Mouse (Mus musculus): Measurements from ENCODE around the gene Prdm10. TPM values are rescaled to one million over a fixed set of nuclear protein-coding genes. Genes with fewer than 3 reads are reported as not detected.
A peak's percentile ranks its signal among the peaks of the same experiment; 100 is the strongest.

The Prdm10 gene
- total and polyA plus RNA-seq, 2 experiments from 2014 or later = 5.1 to 16.0 TPM

- Histone ChIP-seq H3K4me2 (ENCODE audit: low read depth) (no peak overlapping the region), H3K9ac (no peak overlapping the region), H3K4me3 (ENCODE audit: low read depth, low read length) (no peak overlapping the region), H3K9me3 (ENCODE audit: low read length) (no peaks in the 10 kb centered on the region), H3K36me3 (ENCODE audit: insufficient read depth) (no peaks in the 10 kb centered on the region), H3K27ac (ENCODE audit: low read depth, low read length) (no peak overlapping the region), H3K4me1 (ENCODE audit: insufficient read depth) (no peaks in the 10 kb centered on the region), H3K27me3 (ENCODE audit: insufficient read depth, low read length) (no peaks in the 10 kb centered on the region)
- DNase-seq (peak; percentile 8), ATAC-seq (no peak)
- TF ChIP-seq CTCF (IDR thresholded peaks at IDR 0.05; ENCODE audit: low read depth) = no peak
- WGBS = 69% methylated on average over 10 of the region's 10 CpGs
Measured at GRCm38 (mm10) chr9:31253311-31253734, 27.0 kb upstream of the Prdm10 start.

DNA sequence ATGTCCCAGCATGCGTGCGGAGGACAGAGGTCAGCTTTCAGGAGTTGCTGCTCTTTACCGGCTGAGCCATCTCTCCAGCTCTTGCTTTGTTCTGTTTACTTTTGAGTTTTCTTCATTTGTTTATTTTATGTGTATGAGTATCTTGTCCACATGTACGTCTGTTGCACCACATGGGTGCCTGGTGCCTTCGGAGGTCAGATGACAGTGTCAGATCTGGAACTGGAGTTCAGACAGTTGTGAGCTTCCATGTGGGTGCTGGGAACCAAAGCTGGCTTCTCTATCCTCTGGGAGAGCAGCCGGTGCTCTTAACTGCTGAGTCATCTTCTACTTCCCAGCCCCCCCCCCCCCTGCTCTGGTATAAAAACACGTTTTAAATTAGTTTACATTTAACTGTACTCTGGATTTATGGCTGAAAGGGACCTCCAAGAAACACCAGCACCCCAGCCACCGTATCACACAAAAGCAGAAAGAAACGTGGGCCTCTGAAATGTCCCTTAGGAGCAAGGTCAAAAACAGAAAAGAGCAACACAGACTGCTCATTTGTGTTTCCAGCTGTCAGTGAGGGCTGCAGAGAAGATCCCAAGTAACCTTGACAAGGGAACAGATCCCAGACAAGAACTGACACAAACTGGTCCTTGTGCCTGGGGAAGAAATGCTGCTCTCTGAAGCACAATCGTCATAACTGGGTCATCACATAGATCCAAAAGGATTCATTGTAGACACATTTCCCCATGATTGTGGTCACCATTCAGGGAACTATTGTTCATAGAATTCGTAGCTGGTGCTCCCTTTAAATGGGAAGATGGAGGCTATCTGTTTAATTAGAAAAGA lies 26.3 kb upstream of the Prdm10 start:
- no peak for ATAC-seq
- 71% methylated on average over 11 of the region's 11 CpGs for WGBS
- Histone ChIP-seq H3K9me3 (ENCODE audit: low read length) (no peaks in the 10 kb centered on the region), H3K4me3 (ENCODE audit: low read depth, low read length) (no peak overlapping the region), H3K36me3 (ENCODE audit: insufficient read depth) (no peaks in the 10 kb centered on the region), H3K4me1 (ENCODE audit: insufficient read depth) (no peaks in the 10 kb centered on the region), H3K9ac (no peak overlapping the region), H3K27ac (ENCODE audit: low read depth, low read length) (no peak overlapping the region), H3K27me3 (ENCODE audit: insufficient read depth, low read length) (no peaks in the 10 kb centered on the region), H3K4me2 (ENCODE audit: low read depth) (no peak overlapping the region)
- DNase-seq = no peak
- no peak for TF ChIP-seq CTCF (IDR thresholded peaks at IDR 0.05; ENCODE audit: low read depth)

DNA sequence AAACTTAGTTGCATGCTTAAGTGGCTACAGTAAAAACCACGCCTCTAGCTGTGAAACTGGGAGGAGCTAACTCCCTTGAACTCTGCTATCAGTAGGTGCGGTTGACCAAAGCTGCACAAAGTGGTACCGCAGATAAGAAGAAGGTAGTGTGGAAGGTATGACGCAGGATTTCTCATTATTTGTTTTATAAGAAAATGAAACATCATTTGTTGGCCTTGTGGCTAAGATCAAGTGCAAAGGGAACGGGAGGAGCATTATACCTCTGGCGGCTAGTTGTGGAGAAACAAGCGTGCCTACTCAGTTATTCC lies 25.7 kb upstream of the Prdm10 start:
- no peak overlapping the region for H3K4me2 ChIP-seq (ENCODE audit: low read depth)
- 92% methylated on average over 7 of the region's 7 CpGs for WGBS
- H3K4me1 ChIP-seq (ENCODE audit: insufficient read depth) = no peaks in the 10 kb centered on the region
- H3K27ac ChIP-seq (ENCODE audit: low read depth, low read length) = no peak overlapping the region
- no peak overlapping the region for H3K9ac ChIP-seq
- no peaks in the 10 kb centered on the region for H3K9me3 ChIP-seq (ENCODE audit: low read length)
- no peak for TF ChIP-seq CTCF (IDR thresholded peaks at IDR 0.05; ENCODE audit: low read depth)
- no peaks in the 10 kb centered on the region for H3K27me3 ChIP-seq (ENCODE audit: insufficient read depth, low read length)
- no peaks in the 10 kb centered on the region for H3K36me3 ChIP-seq (ENCODE audit: insufficient read depth)
- H3K4me3 ChIP-seq (ENCODE audit: low read depth, low read length) = no peak overlapping the region
- ATAC-seq (no peak), DNase-seq (no peak)

- ATAC-seq (no peak), DNase-seq (no peak)
- H3K27ac ChIP-seq (ENCODE audit: low read depth, low read length) = no peak overlapping the region
- no peak overlapping the region for H3K4me2 ChIP-seq (ENCODE audit: low read depth)
- no peak overlapping the region for H3K4me3 ChIP-seq (ENCODE audit: low read depth, low read length)
- WGBS = 42% methylated on average over 7 of the region's 7 CpGs
- H3K9ac ChIP-seq = no peak overlapping the region
- H3K9me3 ChIP-seq (ENCODE audit: low read length) = no peaks in the 10 kb centered on the region
- no peaks in the 10 kb centered on the region for H3K4me1 ChIP-seq (ENCODE audit: insufficient read depth)
- no peak for TF ChIP-seq CTCF (IDR thresholded peaks at IDR 0.05; ENCODE audit: low read depth)
- no peaks in the 10 kb centered on the region for H3K27me3 ChIP-seq (ENCODE audit: insufficient read depth, low read length)
- H3K36me3 ChIP-seq (ENCODE audit: insufficient read depth) = no peaks in the 10 kb centered on the region
Measured at GRCm38 (mm10) chr9:31255953-31256352, 24.4 kb upstream of the Prdm10 start.

DNA sequence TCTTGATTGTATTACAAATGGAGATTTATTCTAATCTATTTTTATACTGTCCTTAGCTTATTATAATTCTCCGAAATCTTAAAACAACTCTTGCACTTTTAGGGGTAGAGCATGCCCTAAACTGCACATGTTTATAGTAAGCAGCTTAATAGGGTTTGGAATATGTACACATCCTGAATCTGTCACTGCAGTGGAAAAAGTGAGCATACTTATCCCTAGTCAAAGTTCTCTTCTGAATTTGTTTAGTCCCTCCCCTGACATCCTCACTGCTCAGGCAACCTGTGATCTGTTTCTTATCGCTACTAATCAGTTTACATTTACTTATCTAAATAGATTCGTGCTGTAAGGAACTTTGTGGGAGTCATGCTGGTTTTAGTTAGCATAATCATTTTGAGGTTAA lies 22.1 kb upstream of the Prdm10 start:
- Histone ChIP-seq H3K27ac (ENCODE audit: low read depth, low read length) (no peak overlapping the region), H3K4me2 (ENCODE audit: low read depth) (no peak overlapping the region), H3K4me3 (ENCODE audit: low read depth, low read length) (no peak overlapping the region), H3K27me3 (ENCODE audit: insufficient read depth, low read length) (no peaks in the 10 kb centered on the region), H3K9me3 (ENCODE audit: low read length) (no peaks in the 10 kb centered on the region), H3K9ac (no peak overlapping the region), H3K4me1 (ENCODE audit: insufficient read depth) (no peaks in the 10 kb centered on the region), H3K36me3 (ENCODE audit: insufficient read depth) (no peaks in the 10 kb centered on the region)
- no peak for ATAC-seq
- WGBS = 73% methylated on average over 3 of the region's 3 CpGs
- TF ChIP-seq CTCF (IDR thresholded peaks at IDR 0.05; ENCODE audit: low read depth) = no peak
- DNase-seq = no peak

GRCm38 (mm10) chr9:31260219-31260618 lies 20.1 kb upstream of the Prdm10 start:
- no peak overlapping the region for H3K4me3 ChIP-seq (ENCODE audit: low read depth, low read length)
- DNase-seq (no peak), ATAC-seq (no peak)
- WGBS = 74% methylated on average over 4 of the region's 4 CpGs
- no peaks in the 10 kb centered on the region for H3K4me1 ChIP-seq (ENCODE audit: insufficient read depth)
- H3K36me3 ChIP-seq (ENCODE audit: insufficient read depth) = no peaks in the 10 kb centered on the region
- H3K27me3 ChIP-seq (ENCODE audit: insufficient read depth, low read length) = no peaks in the 10 kb centered on the region
- no peak overlapping the region for H3K4me2 ChIP-seq (ENCODE audit: low read depth)
- TF ChIP-seq CTCF (IDR thresholded peaks at IDR 0.05; ENCODE audit: low read depth) = no peak
- H3K9ac ChIP-seq = no peak overlapping the region
- H3K27ac ChIP-seq (ENCODE audit: low read depth, low read length) = no peak overlapping the region
- H3K9me3 ChIP-seq (ENCODE audit: low read length) = no peaks in the 10 kb centered on the region

GRCm38 (mm10) chr9:31262226-31263105 lies 17.9 kb upstream of the Prdm10 start:
- no peaks in the 10 kb centered on the region for H3K36me3 ChIP-seq (ENCODE audit: insufficient read depth)
- WGBS = 44% methylated on average over 4 of the region's 4 CpGs
- no peak overlapping the region for H3K4me3 ChIP-seq (ENCODE audit: low read depth, low read length)
- DNase-seq (no peak), ATAC-seq (no peak)
- no peak overlapping the region for H3K4me2 ChIP-seq (ENCODE audit: low read depth)
- no peak overlapping the region for H3K9ac ChIP-seq
- H3K27me3 ChIP-seq (ENCODE audit: insufficient read depth, low read length) = no peaks in the 10 kb centered on the region
- H3K27ac ChIP-seq (ENCODE audit: low read depth, low read length) = no peak overlapping the region
- no peaks in the 10 kb centered on the region for H3K9me3 ChIP-seq (ENCODE audit: low read length)
- no peak for TF ChIP-seq CTCF (IDR thresholded peaks at IDR 0.05; ENCODE audit: low read depth)
- 0 out of 2 replicates have a peak, but pooled peaks cover 8% of the 10 kb centered on the region for H3K4me1 ChIP-seq (ENCODE audit: insufficient read depth)
